Mouse (Mus musculus) cerebellum, adult 9-10 months (tissue): ENCODE results near the gene Spag7.

Source experiments
- DNase-seq: peaks from one replicate; pipeline ENCODE4 v3.0.0; 2022

Spag7 gene

DNA sequence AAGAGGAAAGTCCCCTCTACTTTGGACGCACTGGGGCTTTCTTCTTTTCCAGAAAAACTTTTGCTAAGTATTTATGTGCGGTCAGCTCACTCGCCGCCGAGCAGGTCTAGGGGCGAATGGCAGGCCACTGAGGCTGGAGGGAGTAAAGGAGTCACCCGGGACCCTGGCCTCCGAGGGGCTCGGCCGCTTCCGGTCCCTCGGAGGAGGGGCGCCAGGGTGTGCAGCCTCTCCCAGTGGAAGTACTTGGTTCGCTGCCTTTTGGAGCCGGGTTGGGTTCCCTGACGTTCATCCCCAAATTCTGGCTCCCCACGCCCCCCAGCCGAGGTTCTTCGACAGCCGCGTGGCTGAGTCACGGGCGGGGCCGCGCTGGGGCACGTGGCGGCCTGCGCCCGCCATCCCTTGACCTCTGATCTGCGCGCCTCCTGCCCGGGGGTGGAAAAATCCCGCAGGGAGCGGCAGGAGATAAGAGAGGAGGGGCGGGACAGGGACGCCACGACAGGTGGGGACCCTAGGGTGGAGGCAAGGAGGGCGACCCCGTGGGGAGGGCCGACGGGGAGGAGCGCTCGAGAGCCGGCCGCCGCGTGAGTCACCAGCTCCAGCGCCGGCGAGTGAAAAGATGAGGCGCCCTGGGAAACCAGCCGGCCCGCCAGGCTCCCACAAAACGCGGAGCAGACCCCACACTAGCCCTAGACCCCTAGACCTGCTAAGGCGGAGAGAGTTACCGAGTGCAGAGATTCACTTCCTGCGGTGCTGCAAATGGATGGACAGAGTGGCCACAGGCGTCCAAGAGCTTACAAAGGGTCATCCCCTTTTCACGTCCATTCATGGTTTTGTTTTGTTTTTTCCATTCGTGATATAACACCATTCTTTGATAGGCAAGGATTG is 13.4 kb downstream of the Spag7 start:
- peak; percentile 60 for DNase-seq

DNA sequence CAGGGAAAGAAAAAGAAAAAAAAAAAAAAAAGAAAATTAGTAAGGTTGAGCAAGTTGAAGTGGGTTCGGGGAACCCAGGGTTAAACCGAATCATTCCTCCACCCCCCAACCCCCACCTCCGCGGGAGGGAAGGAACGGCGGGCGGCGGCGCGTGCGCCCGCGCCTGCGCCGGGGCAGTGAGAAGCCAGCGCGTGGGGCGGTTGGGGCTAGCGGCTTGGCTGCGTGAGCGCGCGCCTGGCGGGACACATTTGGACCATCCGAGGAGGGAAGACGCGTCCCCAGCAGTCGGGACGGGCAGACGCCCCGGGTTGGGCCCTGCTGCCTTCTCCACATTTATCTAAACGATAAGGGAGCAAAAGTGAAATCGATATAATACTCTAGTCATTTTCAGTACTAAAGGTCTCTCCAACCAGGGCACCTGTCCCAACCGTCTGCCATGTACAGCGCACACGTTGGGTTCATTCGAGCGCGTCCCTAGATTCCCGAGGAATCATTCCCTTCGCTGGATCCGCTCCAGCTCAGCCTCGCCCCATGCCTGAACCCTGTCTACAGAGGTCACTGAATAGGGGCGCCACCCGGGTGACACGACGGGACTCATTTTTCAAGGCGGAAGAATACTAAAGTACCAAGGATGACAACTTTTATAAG is 14.2 kb downstream of the Spag7 start:
- peak; percentile 79 for DNase-seq

DNA sequence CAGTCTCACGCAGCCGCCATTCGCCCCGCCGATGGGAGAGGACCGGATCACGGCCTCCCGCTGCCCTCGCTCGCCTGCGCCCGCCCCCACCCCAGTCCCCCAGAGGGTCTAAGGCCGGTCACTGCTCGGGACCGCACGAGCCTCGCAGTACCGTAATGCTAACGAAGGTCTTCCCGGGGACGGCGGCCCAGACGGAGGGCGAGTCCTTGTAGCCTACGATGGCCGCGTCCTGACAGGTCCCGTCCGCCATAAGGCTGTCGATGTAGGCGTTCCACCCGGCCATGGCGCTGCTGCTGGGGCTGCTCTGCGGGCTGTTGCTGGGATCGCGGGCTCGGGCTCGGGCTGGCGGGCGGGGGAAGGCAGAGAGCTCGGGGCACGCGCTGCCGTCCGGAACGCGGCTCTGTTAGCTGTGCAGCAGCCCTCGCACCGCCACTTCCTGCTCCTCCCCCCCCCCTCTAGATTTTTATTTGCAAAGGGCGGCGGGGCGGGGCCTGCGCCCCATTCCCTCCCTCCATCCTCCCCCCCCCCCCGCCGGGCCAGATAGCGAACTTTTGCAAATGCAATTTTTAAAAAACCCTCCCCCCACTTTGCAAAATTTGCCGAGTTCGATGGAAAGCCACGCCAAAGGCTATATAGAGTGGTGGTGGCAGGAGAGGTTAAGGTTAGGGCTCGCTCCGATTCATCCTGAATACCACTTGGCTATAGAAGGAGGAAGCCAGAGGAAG is 14.9 kb downstream of the Spag7 start, which contains the start of gene Pfn1:
Gene Pfn1, minus strand, starts transcription at position 447 of the 725 bp plus-strand sequence.
- peak; percentile 76 for DNase-seq

DNA sequence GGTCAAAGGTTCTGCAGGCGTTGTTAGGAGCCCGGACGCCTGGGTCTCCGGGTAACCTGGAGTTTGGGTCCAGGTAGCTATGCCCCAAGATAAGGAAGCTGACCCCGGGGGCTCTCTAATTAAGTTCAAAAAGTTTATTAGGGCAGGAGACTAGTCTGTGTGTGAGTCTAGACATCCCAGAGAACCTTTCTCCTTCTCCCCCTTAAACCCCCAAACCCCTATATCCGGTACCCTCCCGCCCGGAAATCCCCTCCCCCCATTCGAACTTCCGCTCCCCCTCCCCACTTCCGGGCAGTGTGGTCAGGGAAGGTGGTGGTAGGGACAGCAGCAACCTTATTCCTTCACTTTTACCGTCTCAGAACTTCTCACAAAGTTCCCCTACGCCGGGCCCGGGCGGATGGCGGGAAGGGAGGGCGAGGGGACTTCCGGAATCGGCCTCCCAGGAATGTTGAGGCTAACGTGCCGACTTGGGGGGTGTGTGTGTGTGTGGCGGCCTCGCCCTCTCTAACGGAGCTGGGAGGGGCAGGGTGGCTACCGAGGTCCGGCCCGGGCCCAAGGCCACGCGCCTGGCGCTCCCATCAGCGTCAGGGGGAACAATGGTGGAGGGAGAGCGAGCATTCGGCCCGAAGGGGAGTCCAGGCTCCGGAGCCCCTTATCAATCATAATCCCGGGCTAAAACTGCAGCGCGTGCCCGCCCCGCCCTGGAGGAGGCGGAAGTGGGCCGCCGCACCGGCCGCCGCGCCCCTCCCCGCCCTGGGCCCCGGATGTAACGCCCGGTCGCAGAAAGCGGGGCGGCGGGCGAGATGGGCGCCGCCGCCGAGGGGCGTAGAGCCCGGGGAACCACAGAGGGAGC is 15.6 kb downstream of the Spag7 start:
- peak; percentile 64 for DNase-seq

DNA sequence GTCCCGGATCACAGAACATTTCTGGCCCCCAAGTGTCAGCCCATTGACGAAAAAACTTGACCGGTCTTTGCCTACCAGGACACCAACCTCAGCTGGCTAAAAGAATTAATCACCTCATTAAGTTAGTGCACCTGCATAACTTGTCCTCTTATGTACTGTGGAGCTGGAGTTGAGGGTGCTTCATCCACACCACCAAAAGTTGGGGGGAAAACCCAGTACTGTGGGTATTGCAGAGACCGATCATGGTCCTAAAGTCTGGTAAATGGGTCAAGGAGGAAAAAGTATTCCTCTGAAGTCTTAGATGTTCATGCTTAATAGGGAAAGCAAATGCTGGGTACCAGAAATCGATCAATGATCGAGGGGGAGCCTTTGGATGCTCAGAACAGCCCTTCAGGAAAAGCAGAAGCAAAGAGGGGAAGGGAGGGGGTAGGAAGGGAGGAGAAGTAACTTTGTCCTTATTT is 16.3 kb downstream of the Spag7 start:
- DNase-seq, result peak; percentile 50

DNA sequence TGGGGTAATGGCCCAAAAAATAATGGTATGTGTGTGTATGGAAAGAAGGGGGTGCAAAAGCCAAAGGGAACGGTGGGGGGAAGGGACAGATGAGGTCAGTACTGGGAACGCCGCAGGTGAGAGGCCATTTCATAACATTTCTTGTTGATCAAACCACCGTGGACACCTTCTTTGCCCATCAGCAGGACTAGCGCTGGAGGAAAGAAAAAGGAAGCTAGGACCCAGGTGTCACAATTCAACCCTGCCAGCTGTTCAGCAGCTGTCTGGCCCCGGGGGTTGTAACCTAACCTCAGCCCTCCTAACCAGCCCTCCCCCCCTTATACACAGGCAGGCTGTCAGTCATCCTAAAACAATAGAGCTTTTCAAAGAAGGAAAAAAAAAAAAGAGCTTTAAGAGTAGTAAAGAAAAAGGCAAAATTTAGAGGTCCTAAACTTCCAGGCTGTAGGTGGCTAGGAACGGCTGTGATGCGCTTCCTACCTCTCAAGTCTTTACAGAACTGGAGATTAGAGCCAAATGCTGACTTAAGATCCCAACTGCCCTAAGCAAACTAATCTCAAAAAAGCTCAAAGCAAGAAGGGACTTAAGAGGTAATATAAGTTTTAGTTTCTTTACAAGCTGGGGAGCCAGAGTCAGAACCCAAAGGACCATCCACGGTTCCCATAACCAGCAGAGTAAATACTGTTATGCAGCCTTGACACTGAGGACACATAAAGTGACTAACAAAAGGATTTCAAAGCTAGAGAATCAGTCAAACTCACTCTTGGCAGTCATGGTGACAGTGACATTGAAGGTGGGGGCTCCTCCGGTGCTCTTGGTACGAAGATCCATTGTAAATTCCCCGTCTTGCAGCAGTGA is 17.0 kb downstream of the Spag7 start:
- DNase-seq, result peak; percentile 55

DNA sequence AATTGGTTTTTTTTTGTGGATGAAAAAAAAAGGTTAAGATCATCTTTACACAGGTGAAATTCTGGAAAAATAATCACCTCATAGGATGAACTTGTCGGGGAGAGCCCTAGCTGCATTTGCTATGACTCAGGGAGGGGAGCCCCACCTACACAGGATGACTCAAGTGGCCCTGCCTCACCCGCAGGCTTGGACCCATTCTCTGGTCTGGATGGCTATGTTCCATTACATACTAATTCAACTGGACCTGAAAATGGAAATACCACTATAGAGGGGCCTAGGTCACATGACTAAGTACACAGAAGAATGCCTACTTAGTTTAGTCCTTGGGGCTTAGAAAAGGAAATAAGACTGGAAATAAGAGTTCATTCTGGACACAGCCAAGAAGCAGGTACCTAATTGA is 17.8 kb downstream of the Spag7 start:
- peak; percentile 47 for DNase-seq

DNA sequence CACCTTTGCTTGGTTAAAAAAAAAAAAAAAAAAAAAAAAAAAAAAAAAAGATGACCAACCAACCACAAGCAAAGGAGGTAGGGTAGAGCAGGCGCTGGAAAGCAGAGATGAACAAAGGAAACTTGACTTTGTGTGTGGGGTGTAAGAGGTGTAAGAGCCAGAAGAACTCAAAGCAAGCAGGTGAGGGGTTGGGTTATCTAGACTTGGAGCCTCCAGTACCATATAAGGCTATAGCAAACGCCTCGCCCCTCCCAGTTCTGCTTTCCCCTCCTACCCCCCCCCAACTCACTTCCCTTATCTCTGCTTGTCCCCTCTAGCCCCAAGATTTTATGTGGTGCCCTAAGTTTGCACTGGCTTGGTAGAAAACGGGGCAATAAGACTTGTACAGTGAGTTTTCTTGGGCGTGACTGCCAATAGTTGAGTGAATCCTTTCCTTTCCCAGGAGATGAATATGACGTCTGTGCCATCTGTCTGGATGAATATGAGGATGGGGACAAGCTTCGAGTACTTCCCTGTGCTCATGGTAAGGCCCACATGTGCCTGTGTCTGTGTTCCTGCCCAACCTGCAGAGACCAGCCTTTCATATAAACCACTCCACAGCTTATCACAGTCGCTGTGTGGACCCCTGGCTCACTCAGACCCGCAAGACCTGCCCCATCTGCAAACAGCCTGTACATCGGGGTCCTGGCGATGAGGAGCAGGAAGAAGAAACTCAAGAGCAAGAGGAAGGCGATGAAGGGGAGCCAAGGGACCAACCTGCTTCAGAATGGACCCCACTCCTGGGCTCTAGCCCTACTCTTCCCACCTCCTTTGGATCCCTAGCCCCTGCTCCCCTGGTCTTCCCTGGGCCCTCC is 18.7 kb downstream of the Spag7 start:
- peak; percentile 36 for DNase-seq

DNA sequence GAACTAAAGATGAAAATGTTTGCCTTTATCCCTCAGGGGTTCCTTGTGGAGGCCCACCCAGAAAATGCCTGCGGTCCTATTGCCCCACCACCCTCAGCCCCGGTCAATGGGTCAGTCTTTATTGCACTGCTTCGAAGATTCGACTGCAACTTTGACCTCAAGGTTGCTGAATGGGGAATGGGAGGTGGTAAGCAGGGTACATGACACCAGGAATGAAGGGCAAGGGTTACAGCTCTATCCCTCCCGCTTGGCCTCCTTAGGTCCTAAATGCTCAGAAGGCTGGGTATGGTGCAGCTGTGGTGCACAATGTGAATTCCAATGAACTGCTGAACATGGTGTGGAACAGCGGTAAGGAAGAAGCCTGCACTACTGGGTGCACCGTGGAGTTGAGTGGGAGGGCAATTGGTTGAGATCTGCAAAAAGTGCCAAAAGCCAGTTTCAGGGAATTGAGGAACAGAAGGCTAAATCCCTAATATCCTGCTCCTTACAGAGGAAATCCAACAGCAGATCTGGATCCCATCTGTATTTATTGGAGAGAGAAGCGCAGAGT is 20.0 kb downstream of the Spag7 start:
- no peak for DNase-seq

DNA sequence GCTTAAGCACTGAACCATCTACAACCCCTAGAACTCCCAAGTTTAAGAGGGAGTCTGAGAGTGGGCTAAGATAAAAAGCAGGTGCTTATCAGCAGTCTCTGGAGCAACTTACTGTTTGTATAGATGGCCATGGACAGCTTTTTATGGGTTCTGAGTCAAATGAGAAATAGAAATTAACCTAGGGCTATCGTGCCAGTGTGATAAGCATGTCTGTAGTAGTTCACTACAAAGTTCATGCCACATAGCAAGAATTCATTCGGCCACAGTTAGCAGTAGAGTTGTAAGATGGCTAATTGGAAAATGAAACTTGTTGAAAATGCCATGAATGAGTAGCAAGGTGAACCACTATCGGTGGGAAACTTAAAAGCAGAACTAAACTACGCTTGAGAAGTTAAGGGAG is 20.7 kb downstream of the Spag7 start:
- peak; percentile 48 for DNase-seq

DNA sequence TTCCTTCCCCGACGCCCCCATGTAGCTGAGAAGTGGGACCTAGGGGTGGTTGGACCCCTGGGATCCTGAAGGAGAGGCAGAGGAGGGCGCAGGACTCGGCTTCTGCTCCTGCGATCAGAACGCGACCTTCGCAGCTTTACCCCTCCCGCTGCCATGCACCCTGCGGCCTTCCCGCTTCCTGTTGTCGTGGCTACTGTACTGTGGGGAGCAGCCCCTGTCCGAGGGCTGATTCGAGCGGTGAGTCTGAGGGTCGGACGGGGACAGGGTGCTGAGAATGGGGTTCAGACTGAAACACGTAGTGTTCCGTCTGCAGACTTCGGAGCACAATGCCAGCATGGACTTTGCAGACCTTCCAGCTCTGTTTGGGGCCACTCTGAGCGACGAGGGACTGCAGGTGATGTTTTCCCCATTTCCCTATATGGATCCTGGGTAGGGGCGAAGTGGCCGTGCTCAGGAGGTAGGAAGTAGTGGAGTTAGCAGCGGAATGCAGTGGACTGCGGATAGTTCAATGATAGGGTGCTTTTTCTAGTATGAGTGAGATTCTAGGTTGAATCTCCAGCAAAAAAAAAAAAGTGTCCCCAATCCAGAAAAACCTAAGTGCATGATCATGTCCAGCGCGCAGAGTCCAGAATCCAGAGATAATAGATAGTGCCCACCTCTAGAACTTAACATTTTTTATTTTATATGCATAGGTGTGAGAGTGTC is 21.3 kb downstream of the Spag7 start:
- DNase-seq, result peak; percentile 59

DNA sequence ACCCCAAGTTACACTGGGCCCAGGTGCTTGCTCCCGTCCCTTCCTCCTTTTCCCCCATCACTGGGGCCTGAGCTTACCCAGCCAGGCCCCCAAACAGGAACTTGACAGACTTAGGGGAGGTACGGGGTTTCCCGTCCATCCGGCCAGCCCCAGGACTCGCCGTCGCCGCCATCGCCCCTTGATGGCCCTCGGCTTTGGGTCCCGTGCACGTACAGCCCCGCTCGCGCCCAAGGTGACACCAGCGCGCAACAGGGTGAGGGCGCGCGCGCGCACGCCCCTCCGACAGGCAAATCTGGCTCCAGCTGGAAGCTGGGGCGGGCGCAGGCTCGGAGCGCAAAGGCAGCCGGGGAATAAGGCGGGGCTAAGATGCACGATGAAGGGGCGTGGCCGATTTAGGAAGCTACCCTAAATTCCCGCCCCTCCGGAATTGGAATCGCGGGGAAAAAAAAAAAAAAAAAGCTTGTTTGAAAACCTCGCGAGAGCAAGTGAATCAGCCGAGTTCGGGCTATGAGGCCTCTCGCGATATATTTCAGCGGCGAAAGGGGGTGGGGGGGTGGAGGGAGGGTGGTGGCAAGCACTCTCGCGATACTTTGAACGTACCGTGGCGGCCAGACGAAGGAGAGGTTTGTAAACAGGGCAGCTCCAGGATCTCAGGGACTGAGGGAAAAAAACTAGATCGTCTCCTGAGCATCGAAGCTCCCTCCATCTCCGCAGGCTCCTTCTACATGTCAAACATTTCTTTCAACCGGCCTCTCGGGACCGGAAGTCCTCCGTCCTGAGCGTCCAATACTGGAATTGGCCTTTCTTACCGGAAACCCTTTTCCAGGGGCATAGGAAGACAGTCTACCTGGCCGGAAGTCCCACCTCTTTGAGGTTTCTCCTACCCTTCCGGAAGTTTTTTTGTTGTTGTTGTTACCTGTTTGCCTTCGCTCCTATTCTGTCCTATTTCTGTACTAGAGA is 22.2 kb downstream of the Spag7 start, which contains the start of the genes Rnf167 and Slc25a11:
Gene Rnf167, plus strand, starts transcription at position 545 of the 960 bp plus-strand sequence.
Gene Slc25a11, minus strand, starts transcription at position 789 of the 960 bp plus-strand sequence.
- peak; percentile 98 for DNase-seq

DNA sequence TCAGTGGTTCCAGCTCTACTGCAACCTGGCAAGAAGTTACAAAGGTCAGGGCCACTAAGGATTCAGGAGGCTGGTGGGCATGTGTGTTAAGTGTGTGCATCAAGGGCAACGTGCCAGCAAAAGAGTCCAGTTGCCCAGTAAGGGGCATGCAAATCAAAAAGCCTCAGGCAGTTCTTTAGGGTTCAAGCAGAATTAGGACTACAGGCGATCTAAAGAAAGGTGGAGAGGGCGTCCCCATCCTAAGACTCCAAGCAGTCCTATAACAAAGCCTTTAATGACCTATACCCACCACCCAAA is 23.0 kb downstream of the Spag7 start:
- DNase-seq, result peak; percentile 74

DNA sequence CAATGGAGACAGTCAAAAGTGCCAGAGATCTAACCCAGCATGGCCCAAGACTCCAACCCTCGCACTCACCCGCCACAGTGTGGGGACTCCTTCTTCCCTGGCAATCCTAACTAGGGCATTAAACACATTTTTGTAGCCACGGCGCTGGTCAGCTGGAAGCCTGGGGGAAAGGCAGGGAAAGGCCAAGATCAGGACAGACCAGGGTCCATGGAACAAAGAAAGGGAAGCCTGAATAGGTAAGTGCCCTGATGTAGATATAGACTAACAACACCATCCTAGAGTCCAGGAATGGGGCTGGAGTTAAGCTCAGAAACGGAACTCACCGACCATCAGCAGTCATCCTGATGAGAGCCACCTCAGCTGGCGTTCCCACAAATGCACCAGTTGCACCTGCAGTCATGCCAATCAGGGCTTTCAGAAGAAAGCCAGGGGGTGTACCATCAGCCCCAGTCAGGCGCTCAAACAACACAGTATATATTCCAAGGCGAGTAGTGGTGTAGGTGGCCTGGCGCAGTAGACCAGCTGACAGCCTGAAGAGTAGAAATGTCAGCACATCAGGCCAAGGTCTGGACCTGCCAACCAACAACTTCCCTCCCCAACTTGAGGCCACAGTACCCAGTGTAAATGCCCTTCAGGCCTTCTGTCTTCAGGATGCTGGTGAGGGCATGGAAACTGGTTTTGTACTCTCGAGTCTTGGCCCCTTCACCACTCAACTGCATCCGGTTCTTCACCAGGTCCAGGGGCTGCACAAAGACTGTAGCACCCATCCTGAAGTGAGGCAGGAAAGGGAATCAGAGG is 23.6 kb downstream of the Spag7 start:
- DNase-seq, result peak; percentile 56

DNA sequence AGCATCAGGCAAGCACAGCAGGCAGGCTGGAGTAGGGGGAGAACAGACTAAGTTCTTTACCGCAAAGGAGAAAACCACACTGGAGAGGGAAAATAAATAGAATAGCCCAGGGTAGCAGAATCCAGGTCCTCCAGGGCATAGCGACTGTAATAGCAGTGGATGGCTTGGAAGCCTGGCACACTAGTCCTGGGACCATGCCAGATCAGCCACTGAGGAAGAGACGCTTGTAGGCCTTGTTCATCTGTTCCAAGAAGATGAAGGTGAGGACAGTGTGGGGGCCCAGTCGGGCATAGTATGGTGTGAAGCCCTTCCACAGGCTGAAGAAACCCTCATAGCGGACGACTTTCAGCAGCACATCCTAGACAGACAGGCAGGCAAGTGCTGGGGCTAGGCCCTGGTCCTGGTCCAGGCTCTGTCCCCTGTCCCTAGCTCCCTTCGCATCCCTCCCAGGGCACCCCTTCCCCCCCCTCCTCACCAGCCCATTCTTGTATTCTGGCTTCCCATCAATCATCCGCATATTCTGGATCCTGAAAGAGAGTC is 24.6 kb downstream of the Spag7 start:
- peak; percentile 54 for DNase-seq

DNA sequence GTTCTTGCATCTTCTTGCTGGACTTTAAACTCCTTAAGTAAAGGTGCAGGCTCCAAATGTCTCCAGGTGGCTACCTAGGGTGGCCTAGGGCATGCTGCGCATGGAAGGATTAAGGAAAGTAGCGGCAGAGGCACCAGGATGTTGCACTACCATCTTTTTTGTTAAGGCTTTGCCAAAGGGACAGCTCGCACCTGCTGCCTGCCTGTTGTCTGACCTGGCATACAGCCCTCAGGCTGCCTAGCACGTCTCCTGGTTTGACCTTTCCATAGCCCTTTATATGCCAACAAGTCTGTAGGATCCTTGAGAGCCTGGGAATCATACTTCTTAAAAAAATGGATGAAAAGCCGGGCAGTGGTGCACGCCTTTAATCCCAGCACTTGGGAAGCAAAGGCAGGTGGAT is 26.2 kb downstream of the Spag7 start:
- DNase-seq, result peak; percentile 31

DNA sequence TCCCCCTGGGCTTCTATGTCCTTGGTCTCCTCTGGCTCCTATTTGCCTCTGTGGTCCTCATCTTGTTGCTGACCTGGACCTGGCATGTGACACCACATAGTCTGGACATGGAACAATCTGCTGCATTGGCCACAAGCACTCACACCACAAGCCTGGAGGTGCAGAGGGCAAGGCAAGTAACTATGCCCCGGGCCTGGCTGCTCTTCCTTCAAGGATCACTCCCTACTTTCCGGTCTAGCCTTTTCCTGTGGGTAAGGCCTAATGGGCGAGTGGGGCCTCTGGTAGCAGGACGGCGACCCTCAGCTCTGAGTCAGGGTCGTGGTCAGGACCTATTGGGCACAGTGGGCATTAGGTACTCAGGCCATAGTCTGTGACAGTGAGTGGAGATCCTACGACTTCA is 28.0 kb downstream of the Spag7 start:
- DNase-seq, result no peak
